Mouse (Mus musculus) adrenal gland, postnatal 10 days (tissue): ENCODE results near the gene Cdc34. TPM values are rescaled to one million over a fixed set of nuclear protein-coding genes. Genes with fewer than 3 reads are reported as not detected.
A peak's percentile ranks its signal among the peaks of the same experiment; 100 is the strongest.

Source experiments
- DNase-seq: peaks from one replicate; pipeline ENCODE4 v3.0.0; 2021; ENCODE audit warnings: mixed read lengths
- total RNA-seq, 2 experiments: library from RNA; stranded (reverse); gene quantifications; 2 replicates each; pipeline ENCODE4 v1.2.3; 2021

Cdc34 gene
- total RNA-seq, 2 experiments from 2014 or later, result 90.2 to 96.7 TPM

- no peak for DNase-seq
These were observed 11.7 kb upstream of the Cdc34 start for GRCm38 (mm10) chr10:79670071-79670888.

GRCm38 (mm10) chr10:79671396-79672087 lies 10.5 kb upstream of the Cdc34 start:
- no peak for DNase-seq

GRCm38 (mm10) chr10:79672088-79672455 lies 9.9 kb upstream of the Cdc34 start:
- DNase-seq, result no peak

GRCm38 (mm10) chr10:79673054-79673453 lies 8.9 kb upstream of the Cdc34 start:
- DNase-seq, result no peak

- DNase-seq, result no peak
These were observed 6.5 kb upstream of the Cdc34 start for GRCm38 (mm10) chr10:79675346-79676035.

- peak; percentile 43 for DNase-seq
These were observed 1.1 kb upstream of the Cdc34 start for GRCm38 (mm10) chr10:79680606-79681495.

- peak; percentile 50 for DNase-seq
These were observed 538 bp downstream of the Cdc34 start for GRCm38 (mm10) chr10:79682551-79682915.

GRCm38 (mm10) chr10:79682916-79683582 lies 1.1 kb downstream of the Cdc34 start:
- DNase-seq, result peak; percentile 78

GRCm38 (mm10) chr10:79683726-79684640 lies 2.0 kb downstream of the Cdc34 start:
- DNase-seq, result peak; percentile 56

- no peak for DNase-seq
These were observed 3.0 kb downstream of the Cdc34 start for GRCm38 (mm10) chr10:79684770-79685600.

GRCm38 (mm10) chr10:79686219-79686618 lies 4.2 kb downstream of the Cdc34 start:
- no peak for DNase-seq

- no peak for DNase-seq
These were observed 4.7 kb downstream of the Cdc34 start for GRCm38 (mm10) chr10:79686691-79687090.

- DNase-seq, result no peak
These were observed 5.5 kb downstream of the Cdc34 start for GRCm38 (mm10) chr10:79687513-79687912.

- DNase-seq, result no peak
These were observed 6.7 kb downstream of the Cdc34 start, which contains the start of gene Gzmm for GRCm38 (mm10) chr10:79688720-79689119. Gene Gzmm, plus strand, starts transcription at chr10:79689020.

GRCm38 (mm10) chr10:79689178-79689577 lies 7.2 kb downstream of the Cdc34 start:
- no peak for DNase-seq

- no peak for DNase-seq
These were observed 10.1 kb downstream of the Cdc34 start for GRCm38 (mm10) chr10:79691986-79692548.

- DNase-seq, result no peak
These were observed 11.8 kb downstream of the Cdc34 start for GRCm38 (mm10) chr10:79693580-79694378.

- no peak for DNase-seq
These were observed 12.3 kb downstream of the Cdc34 start for GRCm38 (mm10) chr10:79694379-79694655.
